Mouse (Mus musculus) midbrain, embryonic 11.5 days (tissue): ENCODE results near the gene Atad1. TPM values are rescaled to one million over a fixed set of nuclear protein-coding genes. Genes with fewer than 3 reads are reported as not detected.

Experiments used
- ATAC-seq: fragments of 200-750 bp; cut with Nextera tagmentation; 2 replicates; pipeline ENCODE4 v1.8.0; 2017; ENCODE audit warnings: moderate TSS enrichment, moderate library complexity; ENCODE audit not compliant: low FRiP score
- DNase-seq: peaks from one replicate; pipeline ENCODE4 v3.0.0; 2015; ENCODE audit warnings: low spot score; ENCODE audit errors: missing footprints
- H3K27ac ChIP-seq: fragments of 300-500 bp; sonication (generic); 2 replicates; pipeline ENCODE4 v1.5.1; 2014; ENCODE audit warnings: low read depth, low read length
- H3K27me3 ChIP-seq: fragments of 300-500 bp; sonication (generic); 2 replicates; pipeline ENCODE4 v1.6.1; 2014; ENCODE audit warnings: mild to moderate bottlenecking, low read length, moderate library complexity, mixed read lengths; ENCODE audit not compliant: control insufficient read depth, insufficient read depth
- H3K36me3 ChIP-seq: fragments of 300-500 bp; sonication (generic); 2 replicates; pipeline ENCODE4 v1.6.1; 2014; ENCODE audit warnings: mild to moderate bottlenecking, low read length, moderate library complexity, mixed read lengths; ENCODE audit not compliant: control insufficient read depth, insufficient read depth
- H3K4me1 ChIP-seq: fragments of 300-500 bp; sonication (generic); 2 replicates; pipeline ENCODE4 v1.6.1; 2014; ENCODE audit warnings: low read length; ENCODE audit not compliant: control insufficient read depth, insufficient read depth
- H3K4me2 ChIP-seq: fragments of 300-500 bp; sonication (generic); 2 replicates; pipeline ENCODE4 v1.6.1; 2014; ENCODE audit warnings: mild to moderate bottlenecking, moderate library complexity
- H3K4me3 ChIP-seq: fragments of 300-500 bp; sonication (generic); 2 replicates; pipeline ENCODE4 v1.5.1; 2014; ENCODE audit warnings: low read depth, low read length
- H3K9ac ChIP-seq: fragments of 300-500 bp; sonication (generic); 2 replicates; pipeline ENCODE4 v1.6.1; 2014; ENCODE audit warnings: low read length
- H3K9me3 ChIP-seq: fragments of 300-500 bp; sonication (generic); 2 replicates; pipeline ENCODE4 v1.6.1; 2016; ENCODE audit warnings: low read length; ENCODE audit not compliant: control insufficient read depth
- WGBS: fragments of 180-500 bp; shearing (Covaris S2); extraction: QIAGEN DNeasy Blood & Tissue Kit; methylation state at CpG from one replicate; pipeline ENCODE4 v1.1.7; 2014; 5-methylcytosine and 5-hydroxymethylcytosine counted together
- polyA plus RNA-seq: library from polyadenylated mRNA; unstranded; fragments of >200 nt; fragmentation: Nextera tagmentation; extraction: Ambion mirVana; gene quantifications from 2 replicates; pipeline ENCODE4 v1.2.1, GENCODE M21; 2014

Atad1 gene
- polyA plus RNA-seq, 1 experiment from 2014 or later = 110 TPM

GRCm38 (mm10) chr19:32759357-32760024 is 19.9 kb upstream of the Atad1 start:
- Histone ChIP-seq H3K4me1 (peaks cover 20% of the 10 kb centered on the region), H3K9me3 (no peaks in the 10 kb centered on the region), H3K27ac (no peak overlapping the region), H3K4me3 (peak overlapping the region; percentile 97), H3K27me3 (no peaks in the 10 kb centered on the region), H3K36me3 (no peaks in the 10 kb centered on the region), H3K4me2 (peak overlapping the region; percentile 71), H3K9ac (peak overlapping the region; percentile 53)
- DNase-seq (peak; percentile 91), ATAC-seq (no peak)
- WGBS = under 1% methylated on average over 8 of the region's 8 CpGs

- under 1% methylated on average over 11 of the region's 11 CpGs for WGBS
- ATAC-seq = no peak
- no peak for DNase-seq
- Histone ChIP-seq H3K36me3 (no peaks in the 10 kb centered on the region), H3K4me2 (peak overlapping the region; percentile 71), H3K4me1 (peaks cover 23% of the 10 kb centered on the region), H3K27me3 (no peaks in the 10 kb centered on the region), H3K9me3 (no peaks in the 10 kb centered on the region), H3K9ac (peak overlapping the region; percentile 97), H3K4me3 (peak overlapping the region; percentile 97), H3K27ac (no peak overlapping the region; the same call in 1 of the 2 replicates)
These were observed 19.2 kb upstream of the Atad1 start for GRCm38 (mm10) chr19:32758793-32759161.

DNA sequence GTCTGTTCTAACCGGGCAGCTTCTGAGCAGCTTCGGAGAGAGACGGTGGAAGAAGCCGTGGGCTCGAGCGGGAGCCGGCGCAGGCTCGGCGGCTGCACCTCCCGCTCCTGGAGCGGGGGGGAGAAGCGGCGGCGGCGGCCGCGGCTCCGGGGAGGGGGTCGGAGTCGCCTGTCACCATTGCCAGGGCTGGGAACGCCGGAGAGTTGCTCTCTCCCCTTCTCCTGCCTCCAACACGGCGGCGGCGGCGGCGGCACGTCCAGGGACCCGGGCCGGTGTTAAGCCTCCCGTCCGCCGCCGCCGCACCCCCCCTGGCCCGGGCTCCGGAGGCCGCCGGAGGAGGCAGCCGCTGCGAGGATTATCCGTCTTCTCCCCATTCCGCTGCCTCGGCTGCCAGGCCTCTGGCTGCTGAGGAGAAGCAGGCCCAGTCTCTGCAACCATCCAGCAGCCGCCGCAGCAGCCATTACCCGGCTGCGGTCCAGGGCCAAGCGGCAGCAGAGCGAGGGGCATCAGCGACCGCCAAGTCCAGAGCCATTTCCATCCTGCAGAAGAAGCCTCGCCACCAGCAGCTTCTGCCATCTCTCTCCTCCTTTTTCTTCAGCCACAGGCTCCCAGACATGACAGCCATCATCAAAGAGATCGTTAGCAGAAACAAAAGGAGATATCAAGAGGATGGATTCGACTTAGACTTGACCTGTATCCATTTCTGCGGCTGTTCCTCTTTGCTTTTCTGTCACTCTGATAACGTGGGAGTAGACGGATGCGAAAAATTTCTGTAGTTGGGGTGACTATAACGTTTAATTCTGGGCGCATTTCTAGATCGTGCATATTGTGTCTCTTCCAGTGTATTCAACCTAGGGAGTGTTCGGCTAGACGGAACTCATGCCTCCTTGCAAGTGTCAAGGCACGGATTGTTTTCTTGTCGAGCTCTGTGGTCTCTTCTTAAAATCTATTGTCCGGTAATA is 18.5 kb upstream of the Atad1 start:
- no peaks in the 10 kb centered on the region for H3K27me3 ChIP-seq
- peak overlapping the region; percentile 97 for H3K4me3 ChIP-seq
- peak overlapping the region; percentile 98 for H3K27ac ChIP-seq
- DNase-seq = peak; percentile 96
- H3K9me3 ChIP-seq = no peaks in the 10 kb centered on the region
- H3K4me2 ChIP-seq = peak overlapping the region; percentile 71
- ATAC-seq = peak; percentile 12
- WGBS = under 1% methylated on average over 58 of the region's 69 CpGs
- H3K36me3 ChIP-seq = no peaks in the 10 kb centered on the region
- H3K9ac ChIP-seq = peak overlapping the region; percentile 97
- H3K4me1 ChIP-seq = peaks cover 23% of the 10 kb centered on the region

DNA sequence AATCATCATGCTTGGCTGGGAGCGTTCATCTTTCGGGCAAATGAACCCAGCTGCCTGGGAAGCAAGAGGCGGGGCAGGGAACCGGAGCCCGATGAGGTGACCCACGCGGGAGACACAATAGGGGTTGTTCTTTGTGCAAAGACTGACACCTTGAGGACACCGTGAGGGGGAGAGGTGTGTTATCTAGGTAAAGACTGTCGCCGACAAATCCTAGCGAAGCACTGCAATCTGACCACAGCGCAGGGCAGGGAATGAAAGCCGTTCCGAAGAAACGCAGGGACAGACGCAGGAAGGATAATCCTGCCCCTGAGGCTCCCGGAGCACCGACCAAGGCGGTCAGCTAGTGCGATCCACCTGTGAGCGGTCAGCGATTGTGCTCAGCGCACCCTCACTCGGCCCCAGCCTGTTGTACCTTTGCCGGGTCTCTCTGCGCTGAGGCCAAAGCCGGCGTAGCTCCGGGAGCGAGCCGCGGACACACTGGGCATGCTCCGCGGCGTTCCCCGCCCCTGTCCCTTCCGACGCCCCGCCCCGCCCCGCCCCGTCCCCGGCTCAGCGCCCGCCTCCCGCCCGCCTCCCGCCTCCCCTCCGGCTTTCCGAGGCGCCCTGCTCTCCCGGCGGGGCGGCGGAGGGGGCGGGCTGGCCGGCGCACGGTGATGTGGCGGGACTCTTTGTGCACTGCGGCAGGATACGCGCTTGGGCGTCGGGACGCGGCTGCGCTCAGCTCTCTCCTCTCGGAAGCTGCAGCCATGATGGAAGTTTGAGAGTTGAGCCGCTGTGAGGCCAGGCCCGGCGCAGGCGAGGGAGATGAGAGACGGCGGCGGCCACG is 17.5 kb upstream of the Atad1 start, which contains the start of gene Pten:
Gene Pten (plus strand): TSS at position 598 of the 826 bp plus-strand sequence.
- H3K27ac ChIP-seq = peak within 1 kb of the TSS; percentile 98
- ATAC-seq = peak; percentile 90
- H3K9ac ChIP-seq = peak within 1 kb of the TSS; percentile 97
- peak within 1 kb of the TSS; percentile 97 for H3K4me3 ChIP-seq
- peak; percentile 100 for DNase-seq
- H3K9me3 ChIP-seq = no peaks in the 10 kb centered on the region
- H3K4me1 ChIP-seq = peaks cover 23% of the 10 kb centered on the region
- peak within 1 kb of the TSS; percentile 71 for H3K4me2 ChIP-seq
- H3K27me3 ChIP-seq = no peaks in the 10 kb centered on the region
- H3K36me3 ChIP-seq = no peaks in the 10 kb centered on the region
- under 1% methylated on average over 54 of the region's 77 CpGs for WGBS

- H3K4me2 ChIP-seq = peak overlapping the region; percentile 71
- WGBS = 1% methylated on average over 14 of the region's 14 CpGs
- no peak for DNase-seq
- H3K4me3 ChIP-seq = peak overlapping the region; percentile 97
- no peaks in the 10 kb centered on the region for H3K27me3 ChIP-seq
- peak overlapping the region; percentile 86 for H3K9ac ChIP-seq
- peak overlapping the region; percentile 98 for H3K27ac ChIP-seq
- no peaks in the 10 kb centered on the region for H3K9me3 ChIP-seq
- H3K36me3 ChIP-seq = no peaks in the 10 kb centered on the region
- peak; percentile 60 for ATAC-seq
- H3K4me1 ChIP-seq = peaks cover 23% of the 10 kb centered on the region
These were observed 17.0 kb upstream of the Atad1 start for GRCm38 (mm10) chr19:32756636-32756899.

- DNase-seq = peak; percentile 99
- peak overlapping the region; percentile 97 for H3K4me3 ChIP-seq
- ATAC-seq = peak; percentile 81
- no peaks in the 10 kb centered on the region for H3K9me3 ChIP-seq
- no peaks in the 10 kb centered on the region for H3K27me3 ChIP-seq
- peak overlapping the region; percentile 86 for H3K9ac ChIP-seq
- peak overlapping the region; percentile 71 for H3K4me2 ChIP-seq
- H3K36me3 ChIP-seq = no peaks in the 10 kb centered on the region
- H3K4me1 ChIP-seq = peaks cover 23% of the 10 kb centered on the region
- WGBS = under 1% methylated on average over 53 of the region's 53 CpGs
- peak overlapping the region; percentile 98 for H3K27ac ChIP-seq
These were observed 16.4 kb upstream of the Atad1 start for GRCm38 (mm10) chr19:32755792-32756635.

DNA sequence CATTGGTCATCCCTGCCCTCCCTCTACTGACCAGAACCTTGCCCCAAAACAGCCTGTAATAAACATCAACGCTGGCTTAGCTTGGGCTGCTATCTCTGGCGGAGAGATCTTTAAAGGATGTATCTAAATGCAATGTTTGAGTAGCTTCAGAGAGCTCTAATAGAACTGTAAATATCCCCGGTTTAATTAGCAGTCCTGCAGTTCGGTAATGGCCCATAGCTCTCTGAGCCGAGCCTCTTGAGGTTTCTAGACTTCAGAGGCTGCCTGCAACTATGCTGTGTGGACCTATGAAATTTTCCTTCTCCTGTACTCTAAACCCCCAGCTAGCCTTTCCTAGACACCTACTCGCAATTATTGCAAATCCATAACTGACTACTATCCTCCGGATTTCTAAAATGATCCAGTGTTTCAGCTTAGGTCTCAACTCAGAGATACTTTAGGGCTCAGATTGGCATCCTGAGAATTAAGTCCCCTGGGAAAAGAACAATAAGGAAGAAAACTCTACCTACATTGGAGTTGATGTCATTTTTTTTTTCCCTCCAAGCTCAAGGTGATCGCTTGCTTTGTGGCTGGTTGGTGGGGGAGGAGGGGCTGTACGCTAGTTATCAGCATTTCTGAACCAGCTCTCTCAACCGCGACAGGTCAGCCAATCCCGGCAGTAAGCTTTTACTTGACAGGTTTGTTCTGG is 15.7 kb upstream of the Atad1 start:
- Histone ChIP-seq H3K4me2 (peak overlapping the region; percentile 71), H3K4me1 (peaks cover 18% of the 10 kb centered on the region), H3K9me3 (no peaks in the 10 kb centered on the region), H3K36me3 (no peaks in the 10 kb centered on the region), H3K4me3 (peak overlapping the region; percentile 97), H3K27ac (no peak overlapping the region), H3K27me3 (no peaks in the 10 kb centered on the region), H3K9ac (peak overlapping the region; percentile 59)
- ATAC-seq (no peak), DNase-seq (peak; percentile 89)
- 5% methylated on average over 12 of the region's 12 CpGs for WGBS
